Mouse (Mus musculus): ENCODE measurements around the gene Alkbh1.
A peak's percentile ranks its signal among the peaks of the same experiment; 100 is the strongest.

DNA sequence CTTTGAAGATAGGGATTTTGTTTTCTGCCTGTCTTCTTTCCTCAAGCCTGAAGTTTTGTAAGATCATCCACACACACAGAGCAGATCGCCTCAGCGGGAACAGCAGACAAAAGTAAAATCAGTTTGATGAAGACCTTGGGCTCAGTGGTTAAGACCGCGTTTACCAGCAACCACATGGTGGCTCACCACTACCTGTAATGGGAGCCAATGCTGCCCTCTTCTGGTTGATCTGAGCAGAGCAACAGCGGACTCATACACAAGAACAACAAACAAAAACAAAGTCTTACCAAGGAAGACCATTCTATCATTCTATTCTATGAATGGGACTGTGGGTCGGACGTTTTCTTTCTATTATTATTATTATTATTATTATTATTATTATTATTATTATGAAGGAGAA is 27.1 kb downstream of the Alkbh1 start:
- no peak for TF ChIP-seq POLR2A (IDR thresholded peaks at IDR 0.05; ENCODE audit: control insufficient read depth in 1 of 2, insufficient read depth in 1 of 2, low read depth in 1 of 2, low read length in 2 of 2, poor library complexity in 1 of 2)
- TF ChIP-seq EP300 (IDR thresholded peaks at IDR 0.05; ENCODE audit: low read depth in 1 of 2, low read length in 2 of 2) = no peak
- no peak for TF ChIP-seq POLR2AphosphoS2 (IDR thresholded peaks at IDR 0.05; ENCODE audit: low read length)
- peak; percentile 58 to 79 (median 70) for TF ChIP-seq CTCF (IDR thresholded peaks at IDR 0.05 in 2 of 3, conservative IDR thresholded peaks at IDR 0.05 in 1 of 3; ENCODE audit: control insufficient read depth in 1 of 3, insufficient read depth in 1 of 3, low read depth in 2 of 3, low read length in 3 of 3, poor library complexity in 1 of 3, severe bottlenecking in 1 of 3)
- no peak for TF ChIP-seq NELFE (IDR thresholded peaks at IDR 0.05; ENCODE audit: low read depth, low read length)
- no peak for TF ChIP-seq MAX (IDR thresholded peaks at IDR 0.05; ENCODE audit: low read length)
- no peak for TF ChIP-seq ZKSCAN1 (IDR thresholded peaks at IDR 0.05; ENCODE audit: low read depth, low read length)
- TF ChIP-seq RCOR1 (IDR thresholded peaks at IDR 0.05; ENCODE audit: low read depth, low read length) = no peak
- TF ChIP-seq TAL1 (IDR thresholded peaks at IDR 0.05; ENCODE audit: low read length) = no peak
